Mouse (Mus musculus) heart, embryonic 10.5 days (tissue): ENCODE results near the gene Gpr156. TPM values are rescaled to one million over a fixed set of nuclear protein-coding genes. Genes with fewer than 3 reads are reported as not detected.
"Not testable (repeated sequence)": the region's sequence is repeated elsewhere in the genome, so short reads cannot be mapped to it uniquely, and the experiment has no call there.

Experiments
- DNase-seq: peaks from one replicate; pipeline ENCODE4 v3.0.0-alpha.2; 2017; ENCODE audit warnings: low spot score
- H3K27ac ChIP-seq: fragments of 300-500 bp; sonication (generic); 2 replicates; pipeline ENCODE4 v1.5.1; 2016; ENCODE audit warnings: mild to moderate bottlenecking
- H3K27me3 ChIP-seq: fragments of 300-500 bp; sonication (generic); 2 replicates; pipeline ENCODE4 v1.6.1; 2016; ENCODE audit warnings: mild to moderate bottlenecking; ENCODE audit not compliant: poor library complexity, insufficient read depth, severe bottlenecking
- H3K36me3 ChIP-seq: fragments of 300-500 bp; sonication (generic); 2 replicates; pipeline ENCODE4 v1.6.1; 2016; ENCODE audit warnings: mild to moderate bottlenecking, moderate library complexity
- H3K4me1 ChIP-seq: fragments of 300-500 bp; sonication (generic); 2 replicates; pipeline ENCODE4 v1.6.1; 2016; ENCODE audit warnings: mild to moderate bottlenecking
- H3K4me3 ChIP-seq: fragments of 300-500 bp; sonication (generic); 2 replicates; pipeline ENCODE4 v1.5.1; 2016; ENCODE audit warnings: mild to moderate bottlenecking, moderate library complexity
- H3K9me3 ChIP-seq: fragments of 300-500 bp; sonication (generic); 2 replicates; pipeline ENCODE4 v1.6.1; 2016; ENCODE audit warnings: mild to moderate bottlenecking, moderate library complexity
- WGBS: fragments of 180-500 bp; shearing (Covaris S2); methylation state at CpG from one replicate; pipeline ENCODE4 v1.1.7; 2016; 5-methylcytosine and 5-hydroxymethylcytosine counted together
- polyA plus RNA-seq: library from polyadenylated mRNA; unstranded; fragments of >200 nt; fragmentation: Nextera tagmentation; extraction: Ambion mirVana; gene quantifications from 2 replicates; pipeline ENCODE4 v1.2.1, GENCODE M21; 2016

The Gpr156 gene
- polyA plus RNA-seq, 1 experiment from 2014 or later, result 0.40 TPM

- WGBS, result 67% methylated on average over 4 of the region's 4 CpGs
- DNase-seq, result no peak
- Histone ChIP-seq H3K27me3 (no peaks in the 10 kb centered on the region), H3K9me3 (no peaks in the 10 kb centered on the region), H3K27ac (no peak overlapping the region), H3K36me3 (no peaks in the 10 kb centered on the region), H3K4me1 (peaks cover 17% of the 10 kb centered on the region), H3K4me3 (no peak overlapping the region)
Observed at GRCm38 (mm10) chr16:37953186-37953585, 36.9 kb downstream of the Gpr156 start.

- no peak for DNase-seq
- Histone ChIP-seq H3K9me3 (no peaks in the 10 kb centered on the region), H3K27ac (no peak overlapping the region), H3K36me3 (no peaks in the 10 kb centered on the region), H3K27me3 (no peaks in the 10 kb centered on the region), H3K4me3 (no peak overlapping the region), H3K4me1 (peaks cover 17% of the 10 kb centered on the region)
- 80% methylated on average over 12 of the region's 12 CpGs for WGBS
Observed at GRCm38 (mm10) chr16:37953991-37954942, 38.0 kb downstream of the Gpr156 start.

DNA sequence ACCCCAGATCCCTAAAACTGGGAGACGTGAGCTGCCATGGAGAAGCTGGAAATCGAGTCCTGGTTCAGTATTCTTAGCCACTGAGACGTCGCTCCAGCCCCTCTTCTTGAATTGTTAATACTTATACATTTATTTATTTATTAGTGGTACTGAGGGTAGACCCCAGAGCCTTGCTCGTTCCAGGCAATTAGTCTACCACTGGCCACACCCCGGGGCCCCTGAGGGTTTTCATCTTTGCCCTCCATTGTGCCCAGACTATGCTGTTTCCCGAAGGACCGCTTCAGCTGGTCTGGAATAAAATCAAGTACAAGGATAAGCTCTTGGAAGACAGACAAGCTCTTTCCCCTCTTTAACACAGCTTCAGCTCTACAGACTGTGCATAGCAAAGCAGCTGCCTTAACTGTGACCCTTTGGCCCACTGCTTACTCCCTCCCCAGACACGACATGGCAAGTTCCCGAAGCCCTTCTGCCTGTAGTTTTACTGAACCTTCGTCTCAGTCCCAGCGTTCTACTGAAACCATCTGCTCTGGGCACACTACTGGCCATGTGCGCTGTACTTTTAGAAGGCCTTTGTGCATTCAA, 39.1 kb downstream of the Gpr156 start:
- H3K27me3 ChIP-seq, result no peaks in the 10 kb centered on the region
- no peak for DNase-seq
- H3K4me3 ChIP-seq, result no peak overlapping the region
- 78% methylated on average over 13 of the region's 13 CpGs for WGBS
- no peak overlapping the region for H3K27ac ChIP-seq
- H3K4me1 ChIP-seq, result peaks cover 17% of the 10 kb centered on the region
- no peaks in the 10 kb centered on the region for H3K36me3 ChIP-seq
- H3K9me3 ChIP-seq, result no peaks in the 10 kb centered on the region

- no peaks in the 10 kb centered on the region for H3K36me3 ChIP-seq
- no peak for DNase-seq
- no peak overlapping the region for H3K27ac ChIP-seq
- no peaks in the 10 kb centered on the region for H3K27me3 ChIP-seq
- H3K9me3 ChIP-seq, result no peaks in the 10 kb centered on the region
- H3K4me3 ChIP-seq, result no peak overlapping the region
- 81% methylated on average over 14 of the region's 14 CpGs for WGBS
- peaks cover 17% of the 10 kb centered on the region for H3K4me1 ChIP-seq
Observed at GRCm38 (mm10) chr16:37956076-37956676, 39.9 kb downstream of the Gpr156 start.

- Histone ChIP-seq H3K27me3 (no peaks in the 10 kb centered on the region), H3K9me3 (no peaks in the 10 kb centered on the region), H3K4me1 (peaks cover 17% of the 10 kb centered on the region), H3K4me3 (no peak overlapping the region), H3K27ac (no peak overlapping the region), H3K36me3 (no peaks in the 10 kb centered on the region)
- DNase-seq, result no peak
- 60% methylated on average over 4 of the region's 4 CpGs for WGBS
Observed at GRCm38 (mm10) chr16:37956751-37957150, 40.5 kb downstream of the Gpr156 start.

DNA sequence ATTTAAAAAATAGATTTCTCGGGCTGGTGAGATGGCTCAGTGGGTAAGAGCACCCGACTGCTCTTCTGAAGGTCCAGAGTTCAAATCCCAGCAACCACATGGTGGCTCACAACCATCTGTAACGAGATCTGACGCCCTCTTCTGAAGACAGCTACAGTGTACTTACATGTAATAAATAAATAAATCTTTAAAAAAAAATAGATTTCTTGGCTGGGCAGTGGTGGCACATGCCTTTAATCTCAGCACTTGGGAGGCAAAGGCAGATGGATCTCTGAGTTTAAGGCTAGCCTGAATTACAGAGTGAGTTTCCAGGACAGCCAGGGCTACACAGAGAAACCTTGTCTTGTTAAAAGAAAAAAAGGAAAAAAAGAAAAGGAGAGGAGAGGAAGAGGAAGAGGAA, 46.4 kb downstream of the Gpr156 start:
- WGBS, result 80% methylated on average over 4 of the region's 4 CpGs
- not testable (repeated sequence) for H3K9me3 ChIP-seq, H3K27me3 ChIP-seq, H3K27ac ChIP-seq, H3K4me1 ChIP-seq, DNase-seq, H3K36me3 ChIP-seq, H3K4me3 ChIP-seq

GRCm38 (mm10) chr16:37963331-37964281, 47.3 kb downstream of the Gpr156 start:
- Histone ChIP-seq H3K27me3 (no peaks in the 10 kb centered on the region), H3K36me3 (no peaks in the 10 kb centered on the region), H3K9me3 (no peaks in the 10 kb centered on the region), H3K27ac (0 out of 2 replicates have a peak overlapping the region, but pooled peaks have one; percentile 13), H3K4me3 (no peak overlapping the region), H3K4me1 (peaks cover 9% of the 10 kb centered on the region)
- no peak for DNase-seq
- 39% methylated on average over 15 of the region's 15 CpGs for WGBS

DNA sequence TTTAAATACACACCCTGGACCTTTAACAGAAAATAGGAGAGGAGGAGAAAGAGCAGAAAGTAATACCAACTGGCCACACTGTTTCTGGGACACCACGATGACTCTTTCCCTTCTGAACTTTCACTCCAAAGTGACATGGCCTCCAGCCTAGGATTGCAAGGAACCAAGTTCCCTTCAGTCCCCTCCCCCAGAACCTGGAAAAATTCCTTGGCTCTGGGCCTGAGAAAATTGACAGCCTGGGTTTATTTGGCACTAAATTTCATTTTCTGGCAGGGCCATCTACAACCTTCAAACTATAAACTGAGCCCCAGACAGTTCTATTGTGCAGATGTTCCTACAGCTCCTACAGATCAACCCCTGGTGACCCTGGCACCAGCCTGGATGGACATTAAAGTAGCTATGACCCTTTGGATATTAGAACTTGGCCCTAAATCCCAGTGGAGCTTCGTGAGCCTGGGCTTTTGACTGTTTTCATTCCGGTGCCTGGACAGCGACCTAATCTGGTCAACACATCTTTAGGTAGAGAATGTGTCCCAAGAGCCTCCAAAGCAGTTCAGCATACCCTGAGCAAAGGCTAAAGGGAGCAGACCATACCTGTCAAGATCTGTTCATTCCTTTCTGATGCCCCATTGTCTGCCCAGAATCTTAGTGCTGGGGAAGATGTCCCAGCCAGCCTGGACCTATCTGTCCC, 48.2 kb downstream of the Gpr156 start:
- no peak for DNase-seq
- Histone ChIP-seq H3K27me3 (no peaks in the 10 kb centered on the region), H3K4me1 (peaks cover 9% of the 10 kb centered on the region; the same call in 1 of the 2 replicates), H3K27ac (no peak overlapping the region), H3K9me3 (no peaks in the 10 kb centered on the region), H3K36me3 (no peaks in the 10 kb centered on the region), H3K4me3 (no peak overlapping the region)
- 75% methylated on average over 4 of the region's 4 CpGs for WGBS

GRCm38 (mm10) chr16:37966871-37967270, 50.6 kb downstream of the Gpr156 start:
- Histone ChIP-seq H3K4me1 (peaks cover 13% of the 10 kb centered on the region; the same call in 1 of the 2 replicates), H3K27me3 (no peaks in the 10 kb centered on the region), H3K4me3 (no peak overlapping the region), H3K36me3 (no peaks in the 10 kb centered on the region), H3K27ac (no peak overlapping the region), H3K9me3 (no peaks in the 10 kb centered on the region)
- WGBS, result 87% methylated on average over 7 of the region's 7 CpGs
- DNase-seq, result peak; percentile 61

- no peak for DNase-seq
- 66% methylated on average over 2 of the region's 2 CpGs for WGBS
- H3K27ac ChIP-seq, result no peak overlapping the region
Observed at GRCm38 (mm10) chr16:37967415-37967814, 51.1 kb downstream of the Gpr156 start.

DNA sequence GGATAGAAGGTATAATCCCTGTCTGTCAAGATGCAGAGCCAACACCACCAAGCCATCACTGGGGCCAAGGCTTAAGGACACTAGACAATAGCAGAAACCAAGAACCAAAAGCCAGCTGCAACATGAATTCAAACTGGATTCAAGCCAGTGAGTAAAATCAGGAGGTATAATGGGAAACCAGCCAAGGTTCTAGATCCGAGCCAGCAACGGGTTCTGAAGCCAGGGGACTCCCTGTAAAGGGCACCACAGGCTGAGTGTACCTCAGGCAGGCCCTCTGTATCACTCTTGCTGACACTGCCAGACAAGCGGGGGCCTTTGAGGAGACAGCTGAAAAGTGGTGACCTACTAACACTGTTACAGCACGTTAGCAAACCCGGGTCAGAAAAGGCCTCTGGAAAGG, 55.2 kb downstream of the Gpr156 start:
- no peak for DNase-seq
- 83% methylated on average over 5 of the region's 5 CpGs for WGBS
- Histone ChIP-seq H3K4me1 (peaks cover 15% of the 10 kb centered on the region; the same call in 1 of the 2 replicates), H3K4me3 (no peak overlapping the region), H3K9me3 (no peaks in the 10 kb centered on the region), H3K27me3 (no peaks in the 10 kb centered on the region), H3K36me3 (no peaks in the 10 kb centered on the region), H3K27ac (0 out of 2 replicates have a peak overlapping the region, but pooled peaks have one; percentile 29)

More at GRCm38 (mm10) chr16:37967415-37967814, 51.1 kb downstream of the Gpr156 start:
- no peaks in the 10 kb centered on the region for H3K27me3 ChIP-seq
- H3K4me1 ChIP-seq, result peaks cover 13% of the 10 kb centered on the region; the same call in 1 of the 2 replicates
- no peaks in the 10 kb centered on the region for H3K9me3 ChIP-seq
- no peak overlapping the region for H3K4me3 ChIP-seq
- H3K36me3 ChIP-seq, result no peaks in the 10 kb centered on the region

DNA sequence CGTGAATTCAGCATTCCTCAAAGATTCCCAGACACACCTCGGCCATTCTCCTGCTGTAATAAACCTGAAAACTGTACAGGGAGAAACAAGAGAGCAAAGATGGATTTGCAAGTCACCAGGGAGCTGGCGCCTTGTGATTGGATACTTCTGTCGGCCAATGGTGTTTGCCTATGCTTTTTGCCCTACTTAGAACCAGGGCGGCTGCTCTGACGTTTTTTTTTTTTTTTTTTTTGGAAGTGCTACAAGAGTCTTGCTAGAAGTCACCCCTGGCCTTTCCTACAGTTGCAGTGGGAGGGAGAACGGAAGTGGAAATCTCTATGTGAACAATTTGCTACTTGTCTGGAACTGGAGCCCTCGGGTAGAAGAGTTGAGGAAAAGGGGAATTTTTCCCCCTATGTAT, 56.1 kb downstream of the Gpr156 start:
- H3K4me3 ChIP-seq, result no peak overlapping the region
- DNase-seq, result no peak
- no peak overlapping the region for H3K27ac ChIP-seq
- WGBS, result 60% methylated on average over 8 of the region's 8 CpGs
- H3K36me3 ChIP-seq, result no peaks in the 10 kb centered on the region
- peaks cover 15% of the 10 kb centered on the region; the same call in 1 of the 2 replicates for H3K4me1 ChIP-seq
- no peaks in the 10 kb centered on the region for H3K27me3 ChIP-seq
- H3K9me3 ChIP-seq, result no peaks in the 10 kb centered on the region
